Mouse (Mus musculus) lung, embryonic 15.5 days (tissue): ENCODE results near the gene Smn1. TPM values are rescaled to one million over a fixed set of nuclear protein-coding genes. Genes with fewer than 3 reads are reported as not detected.

Source experiments
- ATAC-seq: fragments of 200-750 bp; cut with Nextera tagmentation; 2 replicates; pipeline ENCODE4 v1.8.0; 2017; ENCODE audit warnings: moderate number of reproducible peaks, borderline replicate concordance; ENCODE audit not compliant: low FRiP score, low TSS enrichment; ENCODE audit errors: extremely low read depth
- H3K27ac ChIP-seq: fragments of 300-500 bp; sonication (generic); 2 replicates; pipeline ENCODE4 v1.5.1; 2015; ENCODE audit warnings: moderate library complexity, mild to moderate bottlenecking, inconsistent platforms
- H3K27me3 ChIP-seq: fragments of 300-500 bp; sonication (generic); 2 replicates; pipeline ENCODE4 v1.6.1; 2015; ENCODE audit warnings: inconsistent platforms
- H3K36me3 ChIP-seq: fragments of 300-500 bp; sonication (generic); 2 replicates; pipeline ENCODE4 v1.6.1; 2015; ENCODE audit warnings: inconsistent platforms
- H3K4me1 ChIP-seq: fragments of 300-500 bp; sonication (generic); 2 replicates; pipeline ENCODE4 v1.6.1; 2015; ENCODE audit warnings: inconsistent platforms
- H3K4me2 ChIP-seq: fragments of 300-500 bp; sonication (generic); 2 replicates; pipeline ENCODE4 v1.6.1; 2015; ENCODE audit warnings: inconsistent platforms, mild to moderate bottlenecking, moderate library complexity
- H3K4me3 ChIP-seq: fragments of 300-500 bp; sonication (generic); 2 replicates; pipeline ENCODE4 v1.5.1; 2015; ENCODE audit warnings: mild to moderate bottlenecking, inconsistent platforms
- H3K9ac ChIP-seq: fragments of 300-500 bp; sonication (generic); 2 replicates; pipeline ENCODE4 v1.6.1; 2015; ENCODE audit warnings: inconsistent platforms
- H3K9me3 ChIP-seq: fragments of 300-500 bp; sonication (generic); 2 replicates; pipeline ENCODE4 v1.6.1; 2016; ENCODE audit warnings: inconsistent platforms
- WGBS: fragments of 180-500 bp; shearing (Covaris S2); methylation state at CpG from one replicate; pipeline ENCODE4 v1.1.7; 2015; 5-methylcytosine and 5-hydroxymethylcytosine counted together
- polyA plus RNA-seq: library from polyadenylated mRNA; unstranded; fragments of >200 nt; fragmentation: Nextera tagmentation; extraction: Ambion mirVana; gene quantifications from 2 replicates; pipeline ENCODE4 v1.2.1, GENCODE M21; 2015

Smn1 gene
- polyA plus RNA-seq = 42.1 and 43.7 TPM in 2 replicates

DNA sequence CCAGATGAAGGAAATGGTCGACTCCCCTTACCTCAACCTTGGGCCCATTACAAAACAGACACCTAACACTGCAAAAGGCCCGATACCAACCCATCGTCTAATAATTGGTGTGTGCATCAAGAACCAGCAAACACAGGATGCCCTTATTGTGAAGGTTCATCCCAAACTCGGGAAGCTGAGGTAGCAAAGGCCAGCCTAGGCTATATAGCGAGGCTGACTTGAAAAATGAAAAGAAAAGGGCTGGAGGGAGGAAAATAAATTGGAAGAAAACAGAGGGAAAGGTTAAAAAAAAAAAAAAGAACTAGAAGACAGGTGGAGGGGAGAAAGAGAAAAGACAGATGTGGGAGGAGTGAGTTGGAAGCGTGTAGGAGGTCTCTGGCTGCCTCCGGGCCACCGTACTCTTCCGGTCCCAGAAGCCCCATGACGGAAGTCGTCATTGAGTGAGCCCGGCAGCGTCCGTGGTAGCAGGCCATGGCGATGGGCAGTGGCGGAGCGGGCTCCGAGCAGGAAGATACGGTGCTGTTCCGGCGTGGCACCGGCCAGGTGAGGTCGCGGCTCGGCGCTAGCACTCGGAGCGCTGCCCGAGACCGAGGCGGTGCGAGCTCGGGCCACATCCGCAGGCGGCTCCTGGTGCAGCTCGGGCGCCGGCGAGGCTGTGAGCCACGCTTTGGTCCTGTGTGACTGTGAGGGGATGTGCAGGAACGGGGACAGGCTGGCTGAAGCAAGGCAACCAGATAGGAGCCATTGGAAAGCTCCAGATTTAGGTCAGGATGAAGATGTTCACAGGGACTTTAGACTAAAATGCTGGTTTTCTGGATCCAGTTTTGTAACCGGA, at the start of gene Smn1:
TSS of gene Smn1 (plus strand) at position 430 of the 835 bp plus-strand sequence.
- Histone ChIP-seq H3K4me1 (peaks cover 7% of the 10 kb centered on the region; the same call in 1 of the 2 replicates), H3K36me3 (peaks cover 26% of the 10 kb centered on the region), H3K27ac (0 out of 2 replicates have a peak within 1 kb of the TSS, but pooled peaks have one; percentile 50), H3K4me2 (peak within 1 kb of the TSS; percentile 73), H3K9ac (peak within 1 kb of the TSS; percentile 91), H3K27me3 (no peaks in the 10 kb centered on the region), H3K4me3 (peak within 1 kb of the TSS; percentile 100), H3K9me3 (no peaks in the 10 kb centered on the region)
- 4% methylated on average over 42 of the region's 42 CpGs for WGBS
- peak; percentile 97 for ATAC-seq

GRCm38 (mm10) chr13:100098808-100099207, 25.8 kb upstream of the Smn1 start:
- no peaks in the 10 kb centered on the region for H3K9me3 ChIP-seq
- H3K36me3 ChIP-seq = peaks cover 45% of the 10 kb centered on the region

GRCm38 (mm10) chr13:100103052-100103658, 21.5 kb upstream of the Smn1 start:
- Histone ChIP-seq H3K4me3 (peak overlapping the region; percentile 89), H3K27me3 (no peaks in the 10 kb centered on the region; the same call in 1 of the 2 replicates), H3K36me3 (peaks cover 7% of the 10 kb centered on the region; the same call in 1 of the 2 replicates), H3K4me2 (peak overlapping the region; percentile 74), H3K27ac (peak overlapping the region; percentile 87), H3K9ac (peak overlapping the region; percentile 84), H3K4me1 (peaks cover 19% of the 10 kb centered on the region), H3K9me3 (no peaks in the 10 kb centered on the region)
- no peak for ATAC-seq
- 4% methylated on average over 15 of the region's 15 CpGs for WGBS

More at GRCm38 (mm10) chr13:100098808-100099207, 25.8 kb upstream of the Smn1 start:
- no peak for ATAC-seq
- Histone ChIP-seq H3K4me2 (no peak overlapping the region), H3K27ac (no peak overlapping the region), H3K4me3 (no peak overlapping the region), H3K4me1 (peaks cover 12% of the 10 kb centered on the region), H3K9ac (no peak overlapping the region), H3K27me3 (no peaks in the 10 kb centered on the region)
- 82% methylated on average over 6 of the region's 6 CpGs for WGBS

- WGBS = 0% methylated on average over 44 of the region's 44 CpGs
- peak; percentile 78 for ATAC-seq
- Histone ChIP-seq H3K4me3 (peak within 1 kb of the TSS; percentile 89), H3K27me3 (no peaks in the 10 kb centered on the region; the same call in 1 of the 2 replicates), H3K36me3 (peaks cover 2% of the 10 kb centered on the region; the same call in 1 of the 2 replicates), H3K27ac (peak within 1 kb of the TSS; percentile 87), H3K4me2 (peak within 1 kb of the TSS; percentile 74), H3K9ac (peak within 1 kb of the TSS; percentile 84), H3K4me1 (peaks cover 23% of the 10 kb centered on the region), H3K9me3 (no peaks in the 10 kb centered on the region)
These were observed 20.9 kb upstream of the Smn1 start, which contains the start of gene Bdp1 for GRCm38 (mm10) chr13:100103748-100104254. Bdp1 (minus strand) TSS chr13:100104070.

- Histone ChIP-seq H3K4me2 (peak within 1 kb of the TSS; percentile 84), H3K27ac (peak within 1 kb of the TSS; percentile 80), H3K27me3 (no peaks in the 10 kb centered on the region; the same call in 1 of the 2 replicates), H3K4me3 (peak within 1 kb of the TSS; percentile 87), H3K9me3 (no peaks in the 10 kb centered on the region), H3K4me1 (peaks cover 20% of the 10 kb centered on the region), H3K9ac (peak within 1 kb of the TSS; percentile 75), H3K36me3 (no peaks in the 10 kb centered on the region)
- WGBS = under 1% methylated on average over 76 of the region's 76 CpGs
- peak; percentile 82 for ATAC-seq
These were observed 16.8 kb upstream of the Smn1 start, which contains the start of gene Serf1 for GRCm38 (mm10) chr13:100107652-100108472. Serf1 (plus strand) TSS chr13:100108012.

- Histone ChIP-seq H3K4me1 (peaks cover 11% of the 10 kb centered on the region; the same call in 1 of the 2 replicates), H3K9me3 (no peaks in the 10 kb centered on the region), H3K4me3 (no peak overlapping the region), H3K27me3 (no peaks in the 10 kb centered on the region), H3K4me2 (no peak overlapping the region), H3K27ac (no peak overlapping the region), H3K36me3 (0 out of 2 replicates have a peak, but pooled peaks cover 3% of the 10 kb centered on the region), H3K9ac (no peak overlapping the region)
- WGBS = 39% methylated on average over 5 of the region's 5 CpGs
- no peak for ATAC-seq
These were observed 12.3 kb upstream of the Smn1 start for GRCm38 (mm10) chr13:100112218-100112972.

DNA sequence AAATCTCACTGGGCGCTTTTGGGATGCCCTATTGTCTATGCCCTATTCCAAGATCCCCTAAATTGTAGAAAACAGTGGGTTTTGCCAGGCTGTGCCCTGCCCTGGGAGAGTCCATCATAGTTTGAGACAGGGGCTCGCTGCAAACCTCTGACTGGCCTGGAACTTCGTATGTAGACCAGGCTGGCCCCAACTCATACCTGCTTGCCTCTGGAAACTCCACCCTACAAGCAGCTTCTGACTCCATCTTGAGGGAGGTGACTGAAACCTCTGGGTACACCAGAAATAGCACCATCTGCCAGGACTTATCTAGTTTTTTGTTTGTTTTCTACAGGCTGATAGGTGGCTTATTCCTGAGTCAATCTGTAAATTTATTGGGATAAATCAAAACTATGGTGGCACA, 682 bp upstream of the Smn1 start:
- H3K36me3 ChIP-seq = peaks cover 22% of the 10 kb centered on the region
- H3K9me3 ChIP-seq = no peaks in the 10 kb centered on the region
- no peak for ATAC-seq
- WGBS = 71% methylated on average over 3 of the region's 3 CpGs
- no peak overlapping the region for H3K27ac ChIP-seq
- peaks cover 7% of the 10 kb centered on the region; the same call in 1 of the 2 replicates for H3K4me1 ChIP-seq
- peak overlapping the region; percentile 100 for H3K4me3 ChIP-seq
- no peaks in the 10 kb centered on the region for H3K27me3 ChIP-seq
- no peak overlapping the region for H3K9ac ChIP-seq
- peak overlapping the region; percentile 73 for H3K4me2 ChIP-seq

DNA sequence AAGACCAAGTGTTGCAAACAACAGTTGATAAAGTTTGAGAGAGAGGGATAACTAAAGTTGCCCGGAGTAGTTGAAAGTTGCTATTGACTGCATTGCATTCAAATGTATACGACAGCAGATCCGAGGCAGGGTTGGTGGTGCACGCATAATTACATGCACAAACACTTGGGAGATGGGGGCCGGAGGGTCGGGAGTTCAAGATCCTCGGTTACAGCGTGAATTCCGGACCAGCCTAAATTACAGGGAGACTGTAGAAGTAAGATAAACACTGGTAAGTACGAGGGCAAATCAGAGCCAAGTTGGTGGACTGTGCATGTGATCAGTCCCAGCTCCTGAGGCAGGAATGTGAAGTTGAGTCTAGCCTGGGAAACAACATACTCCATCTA, 599 bp downstream of the Smn1 start:
- 0 out of 2 replicates have a peak, but pooled peaks have one; percentile 30 for ATAC-seq
- Histone ChIP-seq H3K27me3 (no peaks in the 10 kb centered on the region), H3K27ac (no peak overlapping the region)

DNA sequence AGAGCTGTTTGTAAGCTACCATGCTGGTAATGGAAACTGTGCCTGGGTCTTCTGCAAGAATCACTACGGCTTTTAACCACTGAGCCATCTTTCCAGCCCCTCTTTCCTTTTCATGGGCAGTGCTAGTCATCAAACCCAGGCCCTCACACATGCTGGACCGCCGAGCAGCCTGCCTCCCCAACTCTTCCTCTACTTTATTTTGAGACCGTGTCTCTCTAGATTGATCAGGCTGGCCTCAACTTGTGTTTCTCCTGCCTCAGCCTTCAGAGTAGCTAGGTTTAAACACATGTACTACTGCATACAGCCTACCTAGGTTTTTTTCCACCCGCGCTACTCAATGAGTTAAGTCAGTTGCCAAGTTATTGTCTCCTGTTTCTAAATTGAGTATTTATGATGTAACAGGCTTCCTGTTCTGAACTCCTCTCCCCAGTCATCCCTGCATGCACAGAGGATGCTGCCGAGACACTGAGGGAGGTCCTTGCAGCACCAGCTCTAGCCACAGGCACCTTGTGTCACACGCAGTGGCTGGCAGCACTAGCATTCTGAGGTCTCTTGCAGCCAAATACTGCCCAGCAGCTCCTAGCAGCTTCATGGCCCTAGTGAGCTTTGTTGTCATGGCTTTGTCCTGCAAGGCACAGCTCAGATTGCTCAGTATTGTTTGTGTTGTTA, 17.1 kb downstream of the Smn1 start:
- no peak overlapping the region for H3K27ac ChIP-seq
- H3K9ac ChIP-seq = no peak overlapping the region
- no peak overlapping the region for H3K4me3 ChIP-seq
- no peaks in the 10 kb centered on the region for H3K4me1 ChIP-seq
- 75% methylated on average over 8 of the region's 8 CpGs for WGBS
- no peaks in the 10 kb centered on the region for H3K9me3 ChIP-seq
- ATAC-seq = no peak
- peaks cover 20% of the 10 kb centered on the region for H3K36me3 ChIP-seq
- no peak overlapping the region for H3K4me2 ChIP-seq
- H3K27me3 ChIP-seq = no peaks in the 10 kb centered on the region

More for the DNA sequence above, 599 bp downstream of the Smn1 start:
- 3% methylated on average over 10 of the region's 10 CpGs for WGBS
- peaks cover 26% of the 10 kb centered on the region for H3K36me3 ChIP-seq
- H3K4me2 ChIP-seq = peak overlapping the region; percentile 73
- H3K9ac ChIP-seq = peak overlapping the region; percentile 91
- peak overlapping the region; percentile 100 for H3K4me3 ChIP-seq
- H3K4me1 ChIP-seq = peaks cover 7% of the 10 kb centered on the region; the same call in 1 of the 2 replicates
- H3K9me3 ChIP-seq = no peaks in the 10 kb centered on the region

- Histone ChIP-seq H3K27me3 (no peaks in the 10 kb centered on the region), H3K9me3 (no peaks in the 10 kb centered on the region), H3K9ac (no peak overlapping the region), H3K27ac (no peak overlapping the region), H3K4me1 (no peaks in the 10 kb centered on the region), H3K4me3 (no peak overlapping the region), H3K4me2 (no peak overlapping the region), H3K36me3 (no peaks in the 10 kb centered on the region)
- 59% methylated on average over 1 of the region's 1 CpGs for WGBS
- no peak for ATAC-seq
These were observed 28.0 kb downstream of the Smn1 start for GRCm38 (mm10) chr13:100152659-100153058.
